Mouse (Mus musculus): ENCODE measurements around the gene Nt5dc1. TPM values are rescaled to one million over a fixed set of nuclear protein-coding genes. Genes with fewer than 3 reads are reported as not detected.
"Not testable (repeated sequence)": the region's sequence is repeated elsewhere in the genome, so short reads cannot be mapped to it uniquely, and the experiment has no call there.

The Nt5dc1 gene
- polyA plus RNA-seq, 1 experiment from 2014 or later = 8.9 TPM

- Histone ChIP-seq H3K4me1 (replicated peaks) (peaks cover 12% of the 10 kb centered on the region), H3K36me3 (no peaks in the 10 kb centered on the region), H3K9ac (replicated peaks) (peak overlapping the region; percentile 94), H3K4me2 (peak overlapping the region; percentile 90), H3K27ac (0 out of 2 replicates have a peak overlapping the region, but pooled peaks have one; percentile 62), H3K9me3 (no peaks in the 10 kb centered on the region), H3K27me3 (no peaks in the 10 kb centered on the region), H3K4me3 (replicated peaks) (peak overlapping the region; percentile 95)
- peak; percentile 54 for ATAC-seq (ENCODE audit: insufficient number of reproducible peaks, insufficient read depth, low FRiP score, low TSS enrichment, low read depth)
- WGBS = 22% methylated on average over 14 of the region's 14 CpGs
Measured at GRCm38 (mm10) chr10:34281211-34281961, 137.0 kb downstream of the Nt5dc1 start.

- no peak for ATAC-seq (ENCODE audit: insufficient number of reproducible peaks, insufficient read depth, low FRiP score, low TSS enrichment, low read depth)
- 29% methylated on average over 13 of the region's 13 CpGs for WGBS
- H3K4me1 ChIP-seq (replicated peaks) = peaks cover 12% of the 10 kb centered on the region
- H3K27me3 ChIP-seq = no peaks in the 10 kb centered on the region
- peak overlapping the region; percentile 90 for H3K4me2 ChIP-seq
- H3K9me3 ChIP-seq = no peaks in the 10 kb centered on the region
- no peak overlapping the region for H3K9ac ChIP-seq (replicated peaks)
- peak overlapping the region; percentile 15; the same call in 1 of the 2 replicates for H3K4me3 ChIP-seq (replicated peaks)
- no peaks in the 10 kb centered on the region for H3K36me3 ChIP-seq
- H3K27ac ChIP-seq = no peak overlapping the region
Measured at GRCm38 (mm10) chr10:34280591-34281175, 137.7 kb downstream of the Nt5dc1 start.

GRCm38 (mm10) chr10:34271681-34272080 lies 146.7 kb downstream of the Nt5dc1 start:
- Histone ChIP-seq H3K9ac (replicated peaks) (no peak overlapping the region), H3K27ac (no peak overlapping the region), H3K4me2 (no peak overlapping the region), H3K27me3 (no peaks in the 10 kb centered on the region), H3K4me1 (replicated peaks) (no peaks in the 10 kb centered on the region), H3K9me3 (no peaks in the 10 kb centered on the region), H3K36me3 (no peaks in the 10 kb centered on the region), H3K4me3 (replicated peaks) (no peak overlapping the region)
- WGBS = 69% methylated on average over 7 of the region's 7 CpGs
- no peak for ATAC-seq (ENCODE audit: insufficient number of reproducible peaks, insufficient read depth, low FRiP score, low TSS enrichment, low read depth)

- no peak overlapping the region for H3K4me2 ChIP-seq
- H3K4me1 ChIP-seq (replicated peaks) = no peaks in the 10 kb centered on the region
- no peak overlapping the region for H3K27ac ChIP-seq
- no peaks in the 10 kb centered on the region for H3K27me3 ChIP-seq
- H3K9ac ChIP-seq (replicated peaks) = no peak overlapping the region
- H3K36me3 ChIP-seq = no peaks in the 10 kb centered on the region
- no peak overlapping the region for H3K4me3 ChIP-seq (replicated peaks)
- no peaks in the 10 kb centered on the region for H3K9me3 ChIP-seq
- 74% methylated on average over 5 of the region's 5 CpGs for WGBS
- ATAC-seq (ENCODE audit: insufficient number of reproducible peaks, insufficient read depth, low FRiP score, low TSS enrichment, low read depth) = no peak
Measured at GRCm38 (mm10) chr10:34267312-34268070, 150.9 kb downstream of the Nt5dc1 start.

- Histone ChIP-seq H3K36me3 (no peaks in the 10 kb centered on the region), H3K4me1 (replicated peaks) (no peaks in the 10 kb centered on the region), H3K4me3 (replicated peaks) (no peak overlapping the region), H3K9ac (replicated peaks) (no peak overlapping the region), H3K4me2 (no peak overlapping the region), H3K9me3 (no peaks in the 10 kb centered on the region), H3K27ac (no peak overlapping the region), H3K27me3 (no peaks in the 10 kb centered on the region)
- 84% methylated on average over 4 of the region's 4 CpGs for WGBS
- no peak for ATAC-seq (ENCODE audit: insufficient number of reproducible peaks, insufficient read depth, low FRiP score, low TSS enrichment, low read depth)
Measured at GRCm38 (mm10) chr10:34265106-34265505, 153.2 kb downstream of the Nt5dc1 start.

GRCm38 (mm10) chr10:34252833-34253232 lies 165.5 kb downstream of the Nt5dc1 start:
- H3K9ac ChIP-seq (replicated peaks); H3K4me3 ChIP-seq (replicated peaks); ATAC-seq (ENCODE audit: insufficient number of reproducible peaks, insufficient read depth, low FRiP score, low TSS enrichment, low read depth); H3K27ac ChIP-seq; H3K36me3 ChIP-seq; H3K9me3 ChIP-seq; H3K27me3 ChIP-seq; H3K4me2 ChIP-seq; H3K4me1 ChIP-seq (replicated peaks): not testable (repeated sequence)
- WGBS = 94% methylated on average over 9 of the region's 9 CpGs

- H3K4me1 ChIP-seq (replicated peaks) = no peaks in the 10 kb centered on the region
- ATAC-seq (ENCODE audit: insufficient number of reproducible peaks, insufficient read depth, low FRiP score, low TSS enrichment, low read depth) = no peak
- H3K36me3 ChIP-seq = no peaks in the 10 kb centered on the region
- H3K4me3 ChIP-seq (replicated peaks) = no peak overlapping the region
- no peak overlapping the region for H3K9ac ChIP-seq (replicated peaks)
- no peak overlapping the region for H3K4me2 ChIP-seq
- 65% methylated on average over 2 of the region's 2 CpGs for WGBS
- H3K27me3 ChIP-seq = no peaks in the 10 kb centered on the region
- H3K27ac ChIP-seq = no peak overlapping the region
- H3K9me3 ChIP-seq = no peaks in the 10 kb centered on the region
Measured at GRCm38 (mm10) chr10:34249594-34249993, 168.8 kb downstream of the Nt5dc1 start.

- Histone ChIP-seq H3K36me3 (no peaks in the 10 kb centered on the region), H3K27me3 (no peaks in the 10 kb centered on the region), H3K4me2 (no peak overlapping the region), H3K9me3 (no peaks in the 10 kb centered on the region), H3K4me1 (replicated peaks) (no peaks in the 10 kb centered on the region), H3K4me3 (replicated peaks) (no peak overlapping the region), H3K27ac (no peak overlapping the region), H3K9ac (replicated peaks) (no peak overlapping the region)
- no peak for ATAC-seq (ENCODE audit: insufficient number of reproducible peaks, insufficient read depth, low FRiP score, low TSS enrichment, low read depth)
- WGBS = 45% methylated on average over 3 of the region's 3 CpGs
Measured at GRCm38 (mm10) chr10:34247757-34248156, 170.6 kb downstream of the Nt5dc1 start.

- H3K4me2 ChIP-seq = no peak overlapping the region
- no peaks in the 10 kb centered on the region for H3K27me3 ChIP-seq
- H3K27ac ChIP-seq = no peak overlapping the region
- H3K36me3 ChIP-seq = no peaks in the 10 kb centered on the region
- no peak overlapping the region for H3K4me3 ChIP-seq (replicated peaks)
- no peak overlapping the region for H3K9ac ChIP-seq (replicated peaks)
- no peak for ATAC-seq (ENCODE audit: insufficient number of reproducible peaks, insufficient read depth, low FRiP score, low TSS enrichment, low read depth)
- 74% methylated on average over 2 of the region's 2 CpGs for WGBS
- H3K9me3 ChIP-seq = no peaks in the 10 kb centered on the region
- H3K4me1 ChIP-seq (replicated peaks) = no peaks in the 10 kb centered on the region
Measured at GRCm38 (mm10) chr10:34246106-34246505, 172.2 kb downstream of the Nt5dc1 start.

GRCm38 (mm10) chr10:34244745-34245144 lies 173.6 kb downstream of the Nt5dc1 start:
- H3K36me3 ChIP-seq = no peaks in the 10 kb centered on the region
- no peak overlapping the region for H3K4me3 ChIP-seq (replicated peaks)
- WGBS = 71% methylated on average over 5 of the region's 5 CpGs
- H3K9me3 ChIP-seq = no peaks in the 10 kb centered on the region
- H3K27me3 ChIP-seq = no peaks in the 10 kb centered on the region
- no peak overlapping the region for H3K4me2 ChIP-seq
- no peak overlapping the region for H3K9ac ChIP-seq (replicated peaks)
- ATAC-seq (ENCODE audit: insufficient number of reproducible peaks, insufficient read depth, low FRiP score, low TSS enrichment, low read depth) = no peak
- no peak overlapping the region for H3K27ac ChIP-seq
- no peaks in the 10 kb centered on the region for H3K4me1 ChIP-seq (replicated peaks)

GRCm38 (mm10) chr10:34238536-34238935 lies 179.8 kb downstream of the Nt5dc1 start:
- no peaks in the 10 kb centered on the region for H3K36me3 ChIP-seq
- H3K27me3 ChIP-seq = no peaks in the 10 kb centered on the region
- 71% methylated on average over 4 of the region's 4 CpGs for WGBS
- no peak for ATAC-seq (ENCODE audit: insufficient number of reproducible peaks, insufficient read depth, low FRiP score, low TSS enrichment, low read depth)
- no peak overlapping the region for H3K9ac ChIP-seq (replicated peaks)
- no peaks in the 10 kb centered on the region for H3K9me3 ChIP-seq
- H3K4me3 ChIP-seq (replicated peaks) = no peak overlapping the region
- H3K4me2 ChIP-seq = no peak overlapping the region
- no peak overlapping the region for H3K27ac ChIP-seq
- H3K4me1 ChIP-seq (replicated peaks) = no peaks in the 10 kb centered on the region
